Mouse (Mus musculus) liver, adult 2 months (tissue): ENCODE results near the gene Lpp.

Experiments used
- CTCF ChIP-seq: fragments of 200-500 bp; IDR thresholded peaks from 2 replicates; pipeline ENCODE4 v1.5.1; 2011; ENCODE audit warnings: low read depth, low read length, control low read depth
- POLR2A ChIP-seq: fragments of 200-500 bp; IDR thresholded peaks from 2 replicates; pipeline ENCODE4 v1.6.1; 2011; ENCODE audit warnings: low read length, control low read depth; ENCODE audit not compliant: insufficient read depth; ENCODE audit errors: extremely low read depth

DNA sequence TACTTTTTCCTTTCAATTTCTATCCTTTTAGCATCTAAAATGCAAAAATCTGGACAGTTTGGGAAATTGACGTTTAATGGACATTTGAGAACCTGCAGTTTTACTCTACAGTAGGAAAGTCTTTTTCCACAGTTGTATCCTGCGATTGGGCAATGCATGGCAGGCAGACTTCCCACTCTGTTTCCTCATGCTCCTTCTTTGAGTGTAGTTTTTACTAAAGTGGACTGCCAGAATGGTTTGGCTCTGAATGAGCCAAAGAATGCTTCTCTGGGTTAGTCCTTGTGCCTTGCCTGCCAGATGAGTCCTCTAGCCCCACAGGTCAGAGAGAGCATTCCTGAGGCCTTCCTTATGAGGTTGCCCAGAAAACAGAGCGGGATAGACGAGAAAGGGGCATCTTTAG is 166.5 kb downstream of the Lpp start:
- TF ChIP-seq POLR2A, result no peak
- no peak for TF ChIP-seq CTCF
